Mouse (Mus musculus) myocyte (in vitro differentiated cells): ENCODE results near the gene Cmas. TPM values are rescaled to one million over a fixed set of nuclear protein-coding genes. Genes with fewer than 3 reads are reported as not detected.

Experiments used
- H3K27me3 ChIP-seq: one replicate; pipeline ENCODE4 v1.6.1; 2011; ENCODE audit not compliant: control insufficient read depth, insufficient read depth, insufficient read length
- H3K36me3 ChIP-seq: one replicate; pipeline ENCODE4 v1.6.1; 2011; ENCODE audit not compliant: control insufficient read depth, insufficient read depth
- H3K4me2 ChIP-seq: one replicate; pipeline ENCODE4 v1.6.1; 2011; ENCODE audit warnings: low read depth, control low read depth
- H3K4me3 ChIP-seq: one replicate; pipeline ENCODE4 v1.5.1; 2011; ENCODE audit warnings: mild to moderate bottlenecking, control low read depth, moderate library complexity
- H3K79me2 ChIP-seq: one replicate; pipeline ENCODE4 v1.6.1; 2011; ENCODE audit not compliant: control insufficient read depth, insufficient read depth
- H3ac ChIP-seq: one replicate; pipeline ENCODE4 v1.6.1; 2011; ENCODE audit not compliant: control insufficient read depth, insufficient read length
- CEBPB ChIP-seq: IDR thresholded peaks from 2 replicates; pipeline ENCODE4 v1.6.1; 2011; ENCODE audit warnings: mild to moderate bottlenecking, moderate library complexity; ENCODE audit not compliant: poor library complexity, insufficient read depth, severe bottlenecking
- E2F4 ChIP-seq: IDR thresholded peaks from one replicate; pipeline ENCODE4 v1.6.1; 2011; ENCODE audit warnings: mild to moderate bottlenecking, control low read depth, moderate library complexity; ENCODE audit not compliant: insufficient read depth
- MAX ChIP-seq: IDR thresholded peaks from one replicate; pipeline ENCODE4 v1.6.1; 2011; ENCODE audit warnings: low read depth, mild to moderate bottlenecking, control low read depth
- MYOD1 ChIP-seq, 3 experiments: IDR thresholded peaks; one replicate each; pipeline ENCODE4 v1.6.1; 2011; ENCODE audit warnings: control low read depth in 2 of 3, low read depth in 2 of 3, mild to moderate bottlenecking in 2 of 3, moderate library complexity in 1 of 3; ENCODE audit not compliant: insufficient read length in 2 of 3, control insufficient read depth in 1 of 3
- MYOG ChIP-seq, 3 experiments: IDR thresholded peaks; one replicate each; pipeline ENCODE4 v1.6.1; 2011; ENCODE audit warnings: control low read depth in 2 of 3, low read depth in 2 of 3, mild to moderate bottlenecking in 2 of 3; ENCODE audit not compliant: insufficient read length in 2 of 3, control insufficient read depth in 1 of 3, insufficient read depth in 1 of 3
- POLR2A ChIP-seq: IDR thresholded peaks from one replicate; pipeline ENCODE4 v1.6.1; 2011; ENCODE audit warnings: low read depth, mild to moderate bottlenecking, control low read depth, moderate library complexity; ENCODE audit not compliant: insufficient read length
- POLR2AphosphoS2 ChIP-seq: IDR thresholded peaks from one replicate; pipeline ENCODE4 v1.6.1; 2011; ENCODE audit warnings: low read depth, control low read depth; ENCODE audit not compliant: insufficient read length
- REST ChIP-seq: IDR thresholded peaks from one replicate; pipeline ENCODE4 v1.6.1; 2011; ENCODE audit warnings: mild to moderate bottlenecking, control low read depth, moderate library complexity; ENCODE audit not compliant: insufficient read depth, insufficient read length
- SRF ChIP-seq: IDR thresholded peaks from one replicate; pipeline ENCODE4 v1.6.1; 2011; ENCODE audit warnings: low read depth; ENCODE audit not compliant: control insufficient read depth, insufficient read length
- TCF12 ChIP-seq: IDR thresholded peaks from one replicate; pipeline ENCODE4 v1.6.1; 2011; ENCODE audit warnings: mild to moderate bottlenecking, control low read depth; ENCODE audit not compliant: poor library complexity, insufficient read depth, severe bottlenecking
- TCF3 ChIP-seq: IDR thresholded peaks from one replicate; pipeline ENCODE4 v1.6.1; 2011; ENCODE audit warnings: low read depth, control low read depth; ENCODE audit not compliant: insufficient read length
- USF1 ChIP-seq: IDR thresholded peaks from one replicate; pipeline ENCODE4 v1.6.1; 2011; ENCODE audit warnings: low read depth, mild to moderate bottlenecking, control low read depth, moderate library complexity
- polyA plus RNA-seq: library from polyadenylated mRNA; unstranded; fragments of >200 nt; fragmentation: generic; extraction: Trizol; gene quantifications from one replicate; pipeline ENCODE4 v1.2.1, GENCODE M21; 2012; ENCODE audit warnings: missing spikeins

The Cmas gene
- polyA plus RNA-seq, 1 experiment = 27.8 TPM

DNA sequence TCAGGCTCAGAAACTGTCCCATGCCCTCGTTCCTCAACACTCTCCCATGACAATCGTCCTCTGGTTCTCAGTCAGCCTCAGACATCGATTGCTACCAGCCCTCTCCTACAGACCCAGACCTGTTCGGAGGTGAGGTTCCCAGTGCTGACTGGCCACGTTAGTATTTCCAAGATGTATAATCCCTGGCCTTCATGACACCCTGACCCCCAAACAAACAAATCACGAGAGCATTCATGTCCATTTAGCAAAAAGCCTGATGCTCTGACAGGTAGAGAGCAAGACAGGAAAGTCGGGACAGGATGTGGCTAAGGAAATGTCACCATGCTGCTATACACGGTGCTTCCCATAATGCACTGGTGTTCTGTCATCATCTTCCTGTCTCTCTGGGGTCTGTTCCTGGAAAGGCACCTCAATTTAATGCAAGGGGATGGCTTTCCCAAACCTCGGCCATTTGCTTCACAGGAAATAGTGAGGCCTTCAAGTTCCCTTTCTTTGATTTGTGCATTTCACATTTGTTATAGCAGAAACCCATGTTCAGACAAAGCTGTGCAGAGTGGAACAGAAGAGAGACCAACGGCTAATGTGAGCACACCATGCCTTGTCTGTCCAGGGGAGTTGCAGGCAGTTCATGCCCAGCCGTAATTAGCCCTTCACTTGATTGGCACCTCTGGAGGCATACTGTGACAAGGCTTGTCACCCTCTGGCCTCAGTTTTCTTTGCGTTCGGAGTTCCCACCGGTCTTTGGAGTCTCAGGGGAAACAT, 23.5 kb downstream of the Cmas start:
- Histone ChIP-seq H3K79me2 (no peaks in the 10 kb centered on the region), H3K27me3 (no peaks in the 10 kb centered on the region), H3K4me3 (no peak overlapping the region), H3K4me2 (no peak overlapping the region), H3ac (no peak overlapping the region), H3K36me3 (no peaks in the 10 kb centered on the region)
- TF ChIP-seq SRF (no peak), POLR2A (no peak), MYOD1 (IDR thresholded peaks at IDR 0.05; ENCODE audit: control insufficient read depth in 1 of 3, insufficient read length in 2 of 3, low read depth in 2 of 3) (no peak)

DNA sequence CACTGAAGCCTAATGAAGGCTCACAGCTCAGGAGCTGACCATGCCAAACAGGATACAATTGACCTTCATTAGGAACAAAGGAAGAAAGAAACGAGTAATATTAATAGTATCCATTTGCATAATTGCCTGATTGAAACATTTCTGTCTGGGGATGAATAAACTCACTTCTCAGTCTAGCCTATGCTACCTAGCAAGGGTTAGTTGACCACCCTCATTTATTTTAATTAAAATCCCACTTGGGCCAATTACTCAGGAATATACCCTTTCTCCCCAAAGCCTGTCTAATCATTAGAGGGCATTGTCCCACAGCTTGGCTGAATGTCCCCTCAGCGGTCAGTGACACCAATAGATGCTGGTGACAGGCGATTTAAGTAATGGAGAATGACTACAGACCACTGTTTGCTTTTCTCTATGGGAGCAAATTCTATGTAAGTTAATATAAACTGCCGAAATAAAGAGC, 24.1 kb downstream of the Cmas start:
- no peaks in the 10 kb centered on the region for H3K27me3 ChIP-seq
- H3ac ChIP-seq = no peak overlapping the region
- H3K4me3 ChIP-seq = no peak overlapping the region
- no peaks in the 10 kb centered on the region for H3K79me2 ChIP-seq
- H3K36me3 ChIP-seq = no peaks in the 10 kb centered on the region
- H3K4me2 ChIP-seq = no peak overlapping the region
- no peak for TF ChIP-seq TCF3
- TF ChIP-seq CEBPB = no peak
- no peak for TF ChIP-seq TCF12
- no peak for TF ChIP-seq MAX
- TF ChIP-seq USF1 = no peak
- no peak for TF ChIP-seq POLR2A
- TF ChIP-seq REST = no peak
- TF ChIP-seq POLR2AphosphoS2 = no peak
- TF ChIP-seq MYOG (IDR thresholded peaks at IDR 0.05; ENCODE audit: control insufficient read depth in 1 of 3, insufficient read depth in 1 of 3, insufficient read length in 2 of 3, low read depth in 2 of 3) = no peak
- TF ChIP-seq E2F4 = no peak
- no peak for TF ChIP-seq MYOD1 (IDR thresholded peaks at IDR 0.05; ENCODE audit: control insufficient read depth in 1 of 3, insufficient read length in 2 of 3, low read depth in 2 of 3)
- no peak for TF ChIP-seq SRF

DNA sequence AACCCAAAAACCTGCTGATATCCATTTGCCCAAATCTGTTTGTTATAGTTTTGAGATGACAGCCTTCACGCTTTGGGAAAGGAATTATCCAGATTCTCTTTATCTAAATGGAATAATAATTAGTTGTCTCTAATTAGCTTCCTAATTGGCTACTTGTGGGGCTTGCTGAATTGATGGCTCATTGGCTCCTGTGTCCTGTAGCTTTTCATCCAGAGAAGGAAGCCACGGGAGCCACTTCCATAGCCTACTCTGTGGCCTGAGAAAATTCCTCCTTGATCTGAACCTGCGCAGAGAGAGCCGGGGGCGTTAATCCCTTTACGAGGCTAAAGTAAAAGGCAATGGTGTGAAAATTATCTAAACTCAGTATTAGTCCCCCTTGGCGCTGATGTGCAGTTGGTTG, 24.8 kb downstream of the Cmas start:
- no peak overlapping the region for H3K4me3 ChIP-seq
- H3K79me2 ChIP-seq = no peaks in the 10 kb centered on the region
- no peak for TF ChIP-seq POLR2AphosphoS2
- TF ChIP-seq TCF3 = no peak
- TF ChIP-seq POLR2A = no peak
- TF ChIP-seq MAX = no peak
- TF ChIP-seq MYOD1 (IDR thresholded peaks at IDR 0.05; ENCODE audit: control insufficient read depth in 1 of 3, insufficient read length in 2 of 3, low read depth in 2 of 3) = no peak
- no peak for TF ChIP-seq USF1
- no peak for TF ChIP-seq REST
- no peak for TF ChIP-seq MYOG (IDR thresholded peaks at IDR 0.05; ENCODE audit: control insufficient read depth in 1 of 3, insufficient read depth in 1 of 3, insufficient read length in 2 of 3, low read depth in 2 of 3)
- TF ChIP-seq CEBPB = no peak
- no peak for TF ChIP-seq E2F4
- TF ChIP-seq SRF = no peak
- TF ChIP-seq TCF12 = no peak
- H3ac ChIP-seq = no peak overlapping the region
- H3K27me3 ChIP-seq = no peaks in the 10 kb centered on the region
- no peaks in the 10 kb centered on the region for H3K36me3 ChIP-seq
- no peak overlapping the region for H3K4me2 ChIP-seq

DNA sequence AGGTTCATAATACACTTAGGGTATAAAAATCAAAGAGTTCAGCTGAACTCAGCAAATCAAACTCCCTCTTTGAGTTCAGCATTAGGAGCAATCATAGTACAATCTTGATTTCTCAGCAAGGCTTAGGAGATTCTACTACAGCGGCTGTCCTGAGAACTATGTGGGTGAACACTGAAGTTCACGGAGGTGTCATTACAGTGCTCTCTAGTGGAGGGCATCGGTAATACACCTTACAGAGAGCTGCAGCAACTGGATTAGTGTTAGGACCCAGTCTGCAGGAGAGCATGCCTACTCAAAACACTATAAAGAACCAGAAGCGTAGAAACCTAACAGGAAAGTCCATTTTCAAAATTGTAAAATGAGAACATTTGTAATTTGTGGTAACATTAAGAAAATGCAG, 28.9 kb downstream of the Cmas start:
- Histone ChIP-seq H3K4me3 (no peak overlapping the region), H3K4me2 (no peak overlapping the region), H3K79me2 (no peaks in the 10 kb centered on the region), H3K36me3 (no peaks in the 10 kb centered on the region), H3K27me3 (no peaks in the 10 kb centered on the region), H3ac (no peak overlapping the region)
- no peak for TF ChIP-seq MAX
- no peak for TF ChIP-seq TCF12
- TF ChIP-seq POLR2A = no peak
- no peak for TF ChIP-seq POLR2AphosphoS2
- no peak for TF ChIP-seq SRF
- no peak for TF ChIP-seq MYOD1 (IDR thresholded peaks at IDR 0.05; ENCODE audit: control insufficient read depth in 1 of 3, insufficient read length in 2 of 3, low read depth in 2 of 3)
- TF ChIP-seq E2F4 = no peak
- no peak for TF ChIP-seq TCF3
- TF ChIP-seq CEBPB = no peak
- TF ChIP-seq MYOG (IDR thresholded peaks at IDR 0.05; ENCODE audit: control insufficient read depth in 1 of 3, insufficient read depth in 1 of 3, insufficient read length in 2 of 3, low read depth in 2 of 3) = no peak
- TF ChIP-seq USF1 = no peak
- TF ChIP-seq REST = no peak

DNA sequence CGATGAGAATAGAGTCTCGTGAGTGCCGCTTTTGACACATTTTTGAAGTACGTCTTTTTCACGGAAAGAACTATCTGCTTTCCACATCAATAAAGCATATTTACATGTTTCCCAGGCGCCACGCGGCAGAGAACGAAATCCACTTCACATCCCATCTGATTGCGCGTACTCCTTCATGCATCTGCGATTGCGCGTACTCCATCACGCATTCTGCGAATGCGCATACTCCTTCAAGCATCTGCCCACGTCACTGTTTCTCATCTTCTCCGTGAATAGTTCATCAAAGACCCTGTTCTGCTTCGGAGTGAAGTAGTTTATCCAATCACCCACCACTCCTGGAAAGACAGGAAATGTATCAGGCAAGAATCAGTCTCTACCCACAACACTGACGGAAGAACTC, 29.6 kb downstream of the Cmas start:
- TF ChIP-seq MYOG (IDR thresholded peaks at IDR 0.05; ENCODE audit: control insufficient read depth in 1 of 3, insufficient read depth in 1 of 3, insufficient read length in 2 of 3, low read depth in 2 of 3) (no peak), USF1 (no peak), REST (no peak), POLR2A (no peak), MAX (no peak), CEBPB (no peak), SRF (no peak), MYOD1 (IDR thresholded peaks at IDR 0.05; ENCODE audit: control insufficient read depth in 1 of 3, insufficient read length in 2 of 3, low read depth in 2 of 3) (no peak), TCF12 (no peak), POLR2AphosphoS2 (no peak), E2F4 (no peak), TCF3 (no peak)
- no peaks in the 10 kb centered on the region for H3K36me3 ChIP-seq
- no peak overlapping the region for H3K4me3 ChIP-seq

More for the DNA sequence above, 29.6 kb downstream of the Cmas start:
- Histone ChIP-seq H3K4me2 (no peak overlapping the region), H3K27me3 (no peaks in the 10 kb centered on the region), H3K79me2 (no peaks in the 10 kb centered on the region), H3ac (no peak overlapping the region)
